Mouse (Mus musculus) MEL (cell line): ENCODE results near the gene Psenen. TPM values are rescaled to one million over a fixed set of nuclear protein-coding genes. Genes with fewer than 3 reads are reported as not detected.

ENCODE experiments used
- DNase-seq: peaks from one replicate; pipeline ENCODE4 v3.0.0; 2011; ENCODE audit warnings: low read depth, low spot score
- H3K27ac ChIP-seq: 2 replicates; pipeline ENCODE4 v1.5.1; 2012; ENCODE audit warnings: low read depth, mild to moderate bottlenecking, control low read depth, low read length, moderate library complexity; ENCODE audit not compliant: control insufficient read depth
- H3K27me3 ChIP-seq, 2 experiments: fragments of 150-350 bp in 1 of 2; sonication (generic) in 1 of 2; 2 replicates each; pipeline ENCODE4 v1.6.1; 2012; ENCODE audit warnings: low read length in 2 of 2, mild to moderate bottlenecking in 2 of 2, improper control_type of control experiment in 1 of 2, moderate library complexity in 1 of 2; ENCODE audit not compliant: insufficient read depth in 2 of 2, control insufficient read depth in 1 of 2
- H3K36me3 ChIP-seq, 2 experiments: 2 replicates each; pipeline ENCODE4 v1.6.1; 2012 to 2014; ENCODE audit warnings: low read length in 2 of 2, improper control_type of control experiment in 1 of 2, inconsistent platforms in 1 of 2, mild to moderate bottlenecking in 1 of 2; ENCODE audit not compliant: insufficient read depth in 2 of 2, control insufficient read depth in 1 of 2
- H3K4me1 ChIP-seq, 2 experiments: fragments of 150-350 bp in 1 of 2; sonication (generic) in 1 of 2; 2 replicates each; pipeline ENCODE4 v1.6.1; 2012; ENCODE audit warnings: low read length in 2 of 2, improper control_type of control experiment in 1 of 2, mild to moderate bottlenecking in 1 of 2; ENCODE audit not compliant: insufficient read depth in 2 of 2, control insufficient read depth in 1 of 2
- H3K4me3 ChIP-seq, 2 experiments: fragments of 150-350 bp in 1 of 2; sonication (generic) in 1 of 2; 2 replicates each; pipeline ENCODE4 v1.5.1; 2012; ENCODE audit warnings: low read depth in 2 of 2, low read length in 2 of 2, mild to moderate bottlenecking in 2 of 2, moderate library complexity in 2 of 2, control low read depth in 1 of 2, improper control_type of control experiment in 1 of 2; ENCODE audit not compliant: control insufficient read depth in 1 of 2, insufficient read depth in 1 of 2
- H3K79me2 ChIP-seq: 2 replicates; pipeline ENCODE4 v1.6.1; 2012; ENCODE audit warnings: mild to moderate bottlenecking, low read length, moderate library complexity; ENCODE audit not compliant: control insufficient read depth, poor library complexity, insufficient read depth
- H3K9ac ChIP-seq: 2 replicates; pipeline ENCODE4 v1.6.1; 2012; ENCODE audit warnings: low read depth, mild to moderate bottlenecking, control low read depth, low read length, moderate library complexity; ENCODE audit not compliant: control insufficient read depth, poor library complexity, severe bottlenecking
- H3K9me3 ChIP-seq: fragments of 150-350 bp; sonication (generic); replicated peaks from 2 replicates; pipeline ENCODE4 v1.6.1; 2012; ENCODE audit warnings: mild to moderate bottlenecking, low read length, improper control_type of control experiment, moderate library complexity; ENCODE audit not compliant: insufficient read depth
- CHD1 ChIP-seq: IDR thresholded peaks from 2 replicates; pipeline ENCODE4 v1.6.1; 2012; ENCODE audit warnings: low read depth, mild to moderate bottlenecking, inconsistent platforms, low read length, improper control_type of control experiment
- CTCF ChIP-seq, 3 experiments: IDR thresholded peaks in 2 of 3; conservative IDR thresholded peaks in 1 of 3; 2 replicates each; pipeline ENCODE4 v1.5.1; 2011 to 2012; ENCODE audit warnings: low read length in 3 of 3, low read depth in 2 of 3, mild to moderate bottlenecking in 2 of 3, improper control_type of control experiment in 1 of 3, inconsistent platforms in 1 of 3, mixed read lengths in 1 of 3, moderate library complexity in 1 of 3; ENCODE audit not compliant: control insufficient read depth in 1 of 3, insufficient read depth in 1 of 3, poor library complexity in 1 of 3, severe bottlenecking in 1 of 3
- E2F4 ChIP-seq: IDR thresholded peaks from 2 replicates; pipeline ENCODE4 v1.6.1; 2011; ENCODE audit warnings: low read depth, low read length, improper control_type of control experiment, borderline replicate concordance
- ELF1 ChIP-seq: IDR thresholded peaks from 2 replicates; pipeline ENCODE4 v1.6.1; 2014; ENCODE audit warnings: low read depth, mild to moderate bottlenecking, inconsistent platforms, low read length, improper control_type of control experiment, moderate library complexity
- EP300 ChIP-seq, 2 experiments: IDR thresholded peaks; 2 replicates each; pipeline ENCODE4 v1.6.1; 2011; ENCODE audit warnings: improper control_type of control experiment in 2 of 2, low read length in 2 of 2, low read depth in 1 of 2, mild to moderate bottlenecking in 1 of 2
- ETS1 ChIP-seq: IDR thresholded peaks from 2 replicates; pipeline ENCODE4 v1.6.1; 2012; ENCODE audit warnings: low read depth, mild to moderate bottlenecking, inconsistent platforms, low read length, improper control_type of control experiment, moderate library complexity
- GABPA ChIP-seq: IDR thresholded peaks from 2 replicates; pipeline ENCODE4 v1.6.1; 2012; ENCODE audit warnings: low read depth, mild to moderate bottlenecking, inconsistent platforms, low read length, improper control_type of control experiment, moderate library complexity
- GATA1 ChIP-seq: IDR thresholded peaks from 2 replicates; pipeline ENCODE4 v1.6.1; 2011; ENCODE audit warnings: low read depth, low read length, improper control_type of control experiment
- HCFC1 ChIP-seq: IDR thresholded peaks from 2 replicates; pipeline ENCODE4 v1.6.1; 2012; ENCODE audit warnings: low read depth, mild to moderate bottlenecking, inconsistent platforms, low read length, improper control_type of control experiment, moderate library complexity
- KAT2A ChIP-seq: conservative IDR thresholded peaks from 2 replicates; pipeline ENCODE4 v1.6.1; 2012; ENCODE audit warnings: low read depth, low read length, improper control_type of control experiment, inconsistent platforms
- MAFK ChIP-seq: IDR thresholded peaks from 2 replicates; pipeline ENCODE4 v1.6.1; 2011; ENCODE audit warnings: low read depth, mild to moderate bottlenecking, low read length, improper control_type of control experiment, borderline replicate concordance
- MAX ChIP-seq: IDR thresholded peaks from 2 replicates; pipeline ENCODE4 v1.6.1; 2011; ENCODE audit warnings: low read length, improper control_type of control experiment
- MEF2A ChIP-seq: IDR thresholded peaks from 2 replicates; pipeline ENCODE4 v1.6.1; 2014; ENCODE audit warnings: low read depth, mild to moderate bottlenecking, inconsistent platforms, low read length, improper control_type of control experiment; ENCODE audit not compliant: poor library complexity, insufficient replicate concordance, severe bottlenecking; ENCODE audit errors: extremely low read depth
- MYB ChIP-seq: IDR thresholded peaks from 2 replicates; pipeline ENCODE4 v1.6.1; 2011; ENCODE audit warnings: mild to moderate bottlenecking, low read depth, low read length, improper control_type of control experiment
- NELFE ChIP-seq: IDR thresholded peaks from 2 replicates; pipeline ENCODE4 v1.6.1; 2011; ENCODE audit warnings: low read depth, low read length, improper control_type of control experiment
- NRF1 ChIP-seq: IDR thresholded peaks from 2 replicates; pipeline ENCODE4 v1.6.1; 2014; ENCODE audit warnings: low read depth, mild to moderate bottlenecking, inconsistent platforms, low read length, improper control_type of control experiment, moderate library complexity; ENCODE audit not compliant: poor library complexity, insufficient read depth, severe bottlenecking
- POLR2A ChIP-seq, 2 experiments: IDR thresholded peaks; 2 replicates each; pipeline ENCODE4 v1.6.1; 2011 to 2012; ENCODE audit warnings: low read length in 2 of 2, mild to moderate bottlenecking in 2 of 2, control low read depth in 1 of 2, improper control_type of control experiment in 1 of 2, low read depth in 1 of 2, moderate library complexity in 1 of 2; ENCODE audit not compliant: control insufficient read depth in 1 of 2, insufficient read depth in 1 of 2, poor library complexity in 1 of 2
- POLR2AphosphoS2 ChIP-seq: IDR thresholded peaks from 2 replicates; pipeline ENCODE4 v1.6.1; 2011; ENCODE audit warnings: low read length, improper control_type of control experiment
- POLR2AphosphoS5 ChIP-seq: IDR thresholded peaks from 2 replicates; pipeline ENCODE4 v1.6.1; 2012; ENCODE audit warnings: low read depth, borderline replicate concordance, mild to moderate bottlenecking, inconsistent platforms, low read length, moderate library complexity, mixed read lengths
- RAD21 ChIP-seq: IDR thresholded peaks from 2 replicates; pipeline ENCODE4 v1.6.1; 2011; ENCODE audit warnings: mild to moderate bottlenecking, low read depth, low read length, improper control_type of control experiment
- RCOR1 ChIP-seq: IDR thresholded peaks from 2 replicates; pipeline ENCODE4 v1.6.1; 2012; ENCODE audit warnings: low read depth, mild to moderate bottlenecking, inconsistent platforms, low read length, improper control_type of control experiment
- SMC3 ChIP-seq: IDR thresholded peaks from 2 replicates; pipeline ENCODE4 v1.6.1; 2011; ENCODE audit warnings: low read depth, low read length, improper control_type of control experiment
- TBP ChIP-seq: IDR thresholded peaks from 2 replicates; pipeline ENCODE4 v1.8.0; 2011; ENCODE audit warnings: low read depth, low read length, improper control_type of control experiment
- USF1 ChIP-seq: IDR thresholded peaks from 2 replicates; pipeline ENCODE4 v1.6.1; 2014; ENCODE audit warnings: low read depth, mild to moderate bottlenecking, inconsistent platforms, low read length, improper control_type of control experiment, moderate library complexity
- ZC3H11A ChIP-seq: IDR thresholded peaks from 2 replicates; pipeline ENCODE4 v1.6.1; 2012; ENCODE audit warnings: low read depth, mild to moderate bottlenecking, inconsistent platforms, low read length, improper control_type of control experiment
- ZKSCAN1 ChIP-seq: IDR thresholded peaks from 2 replicates; pipeline ENCODE4 v1.6.1; 2012; ENCODE audit warnings: low read depth, mild to moderate bottlenecking, inconsistent platforms, low read length, improper control_type of control experiment, moderate library complexity
- ZMIZ1 ChIP-seq: IDR thresholded peaks from 2 replicates; pipeline ENCODE4 v1.6.1; 2012; ENCODE audit warnings: low read depth, mild to moderate bottlenecking, inconsistent platforms, low read length, improper control_type of control experiment, moderate library complexity
- polyA plus RNA-seq, 2 experiments: library from polyadenylated mRNA; stranded (reverse) in 1 of 2; unstranded in 1 of 2; fragments of >175 nt in 1 of 2; fragments of >200 nt in 1 of 2; gene quantifications; 2 replicates each; pipeline versions ENCODE4 v1.2.1 to v1.2.4; 2012; ENCODE audit warnings: low replicate concordance in 2 of 2, low read depth in 1 of 2; ENCODE audit not compliant: insufficient read length in 2 of 2, insufficient read depth in 1 of 2, missing spikeins in 1 of 2
- total RNA-seq: library from RNA; depleted of rRNA; stranded (reverse); fragments of 300-350 nt; gene quantifications from 2 replicates; pipeline ENCODE4 v1.2.3, GENCODE M21; 2012

Psenen gene
- total and polyA plus RNA-seq, 3 experiments, result 60.8 to 157 TPM; not detected in 1

DNA sequence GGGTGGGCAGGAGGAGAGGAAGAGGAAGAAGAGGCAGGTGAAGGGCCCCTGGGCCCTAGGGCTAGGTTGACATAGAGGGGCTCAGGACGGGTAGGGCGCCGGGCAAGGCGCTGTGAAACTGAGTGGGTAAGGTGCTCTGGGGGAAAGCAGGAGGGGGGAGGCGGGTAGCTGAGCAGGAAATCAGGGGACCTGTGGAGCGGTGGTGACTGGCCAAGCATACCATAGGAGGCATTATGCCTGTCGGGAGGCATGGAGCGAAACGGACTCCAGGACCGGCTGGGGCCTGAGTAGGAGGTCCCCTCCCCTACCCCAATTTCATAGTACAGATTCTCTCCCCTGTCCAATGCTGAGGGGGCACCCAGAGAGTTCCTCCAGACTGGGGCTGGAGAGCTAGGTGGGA, 40.6 kb downstream of the Psenen start:
- DNase-seq, result no peak
- H3K27me3 ChIP-seq, result no peaks in the 10 kb centered on the region
- no peak overlapping the region for H3K27ac ChIP-seq
- TF ChIP-seq SMC3, result no peak
- no peak for TF ChIP-seq MYB
- no peak for TF ChIP-seq CHD1
- no peak for TF ChIP-seq RCOR1
- TF ChIP-seq ZMIZ1, result no peak
- TF ChIP-seq ZKSCAN1, result no peak
- no peak for TF ChIP-seq GABPA
- TF ChIP-seq NELFE, result no peak
- no peak for TF ChIP-seq MEF2A
- TF ChIP-seq GATA1, result no peak
- no peak for TF ChIP-seq KAT2A
- no peak for TF ChIP-seq POLR2AphosphoS5
- no peak for TF ChIP-seq ZC3H11A
- TF ChIP-seq POLR2A (IDR thresholded peaks at IDR 0.05; ENCODE audit: control insufficient read depth in 1 of 2, insufficient read depth in 1 of 2, low read depth in 1 of 2, low read length in 2 of 2, poor library complexity in 1 of 2), result no peak
- no peak for TF ChIP-seq NRF1
- H3K4me1 ChIP-seq, result no peaks in the 10 kb centered on the region
- H3K9me3 ChIP-seq, result no peaks in the 10 kb centered on the region
- no peaks in the 10 kb centered on the region for H3K79me2 ChIP-seq
- no peaks in the 10 kb centered on the region for H3K36me3 ChIP-seq
- H3K9ac ChIP-seq, result no peak overlapping the region
- no peak overlapping the region for H3K4me3 ChIP-seq

DNA sequence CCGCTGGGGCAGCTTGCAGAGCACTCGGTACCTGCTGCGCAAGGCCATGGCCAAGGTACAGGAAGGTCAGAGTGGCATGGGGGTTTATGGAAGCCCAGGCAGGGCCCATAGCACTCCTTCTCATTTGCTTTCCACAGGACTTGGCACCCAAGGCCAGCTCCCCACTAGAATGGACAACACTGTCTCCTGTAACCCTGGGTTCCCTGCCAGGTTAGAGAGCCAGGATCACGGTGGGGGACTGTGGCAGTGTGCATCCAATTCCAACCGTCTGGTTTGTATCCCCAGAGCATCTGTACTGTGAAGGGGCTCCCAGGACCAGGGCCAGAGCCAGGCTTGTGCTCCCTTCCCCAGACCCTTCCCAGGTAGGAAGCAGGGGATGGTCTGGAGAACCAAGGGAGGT, 42.6 kb downstream of the Psenen start:
- TF ChIP-seq EP300 (IDR thresholded peaks at IDR 0.05; ENCODE audit: low read depth in 1 of 2, low read length in 2 of 2), result no peak
- no peak for TF ChIP-seq MAX
- TF ChIP-seq POLR2AphosphoS5, result no peak
- TF ChIP-seq ZC3H11A, result no peak
- TF ChIP-seq TBP, result no peak
- no peak for TF ChIP-seq RCOR1
- no peak for TF ChIP-seq MAFK
- no peak for TF ChIP-seq CTCF (IDR thresholded peaks at IDR 0.05 in 2 of 3, conservative IDR thresholded peaks at IDR 0.05 in 1 of 3; ENCODE audit: control insufficient read depth in 1 of 3, insufficient read depth in 1 of 3, low read depth in 2 of 3, low read length in 3 of 3, poor library complexity in 1 of 3, severe bottlenecking in 1 of 3)
- TF ChIP-seq ETS1, result no peak
- TF ChIP-seq USF1, result no peak
- no peak for TF ChIP-seq ZKSCAN1
- no peak for TF ChIP-seq HCFC1
- TF ChIP-seq ELF1, result no peak
- no peak for TF ChIP-seq POLR2A (IDR thresholded peaks at IDR 0.05; ENCODE audit: control insufficient read depth in 1 of 2, insufficient read depth in 1 of 2, low read depth in 1 of 2, low read length in 2 of 2, poor library complexity in 1 of 2)
- TF ChIP-seq POLR2AphosphoS2, result no peak
- TF ChIP-seq MYB, result no peak
- no peak for TF ChIP-seq E2F4
- TF ChIP-seq RAD21, result no peak
- TF ChIP-seq, all 39 proteins: peak for 0
- no peak overlapping the region for H3K27ac ChIP-seq
- no peak for DNase-seq
- H3K4me3 ChIP-seq, result no peak overlapping the region
- no peaks in the 10 kb centered on the region for H3K36me3 ChIP-seq
- H3K79me2 ChIP-seq, result no peaks in the 10 kb centered on the region
- no peak overlapping the region for H3K9ac ChIP-seq
- H3K9me3 ChIP-seq, result no peaks in the 10 kb centered on the region
- H3K27me3 ChIP-seq, result no peaks in the 10 kb centered on the region
- H3K4me1 ChIP-seq, result no peaks in the 10 kb centered on the region
